Mouse (Mus musculus): ENCODE data around the gene Nsmce1. TPM values are rescaled to one million over a fixed set of nuclear protein-coding genes. Genes with fewer than 3 reads are reported as not detected.

Nsmce1 gene
- polyA plus RNA-seq, 1 experiment from 2014 or later = 119 TPM

- DNase-seq (ENCODE audit: low spot score) = no peak
- Histone ChIP-seq H3K4me3 (ENCODE audit: low read depth, low read length) (no peak overlapping the region), H3K4me2 (ENCODE audit: low read depth) (no peak overlapping the region), H3K9me3 (ENCODE audit: control insufficient read depth, low read length) (no peaks in the 10 kb centered on the region), H3K4me1 (ENCODE audit: control insufficient read depth, insufficient read depth, low read length) (no peaks in the 10 kb centered on the region), H3K36me3 (ENCODE audit: control insufficient read depth, insufficient read depth, low read length) (no peaks in the 10 kb centered on the region), H3K27me3 (ENCODE audit: control insufficient read depth, insufficient read depth, low read length) (no peaks in the 10 kb centered on the region), H3K9ac (ENCODE audit: low read length) (no peak overlapping the region), H3K27ac (ENCODE audit: low read depth, low read length) (no peak overlapping the region)
- no peak for ATAC-seq (ENCODE audit: insufficient read depth, low FRiP score, low TSS enrichment)
- WGBS = 44% methylated on average over 2 of the region's 2 CpGs
Measured at GRCm38 (mm10) chr7:125421911-125422310, 69.5 kb downstream of the Nsmce1 start.

GRCm38 (mm10) chr7:125420190-125420589, 71.2 kb downstream of the Nsmce1 start:
- 73% methylated on average over 2 of the region's 2 CpGs for WGBS
- peak; percentile 38 for DNase-seq (ENCODE audit: low spot score)
- no peak overlapping the region for H3K9ac ChIP-seq (ENCODE audit: low read length)

DNA sequence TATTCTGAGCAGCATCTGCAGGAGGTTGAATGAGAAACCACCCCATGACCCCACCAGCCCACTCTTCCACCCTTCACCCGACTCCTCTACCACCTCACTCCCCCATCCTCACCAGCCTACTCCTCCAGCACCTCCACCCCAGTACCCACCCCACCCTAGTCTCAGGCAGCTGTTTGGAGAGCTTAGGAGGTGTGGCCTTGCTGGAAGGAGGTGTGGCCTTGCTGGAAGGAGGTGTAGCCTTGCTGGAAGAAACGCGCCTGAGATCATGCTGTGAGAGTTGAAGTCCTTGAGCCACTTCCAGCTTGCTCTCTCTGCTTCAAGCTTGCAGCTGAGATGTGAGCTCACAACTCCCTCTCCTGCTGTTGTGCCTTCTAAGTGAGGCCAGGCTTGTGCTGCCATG, 73.0 kb downstream of the Nsmce1 start:
- Histone ChIP-seq H3K27me3 (ENCODE audit: control insufficient read depth, insufficient read depth, low read length) (no peaks in the 10 kb centered on the region), H3K4me3 (ENCODE audit: low read depth, low read length) (no peak overlapping the region), H3K27ac (ENCODE audit: low read depth, low read length) (no peak overlapping the region), H3K9me3 (ENCODE audit: control insufficient read depth, low read length) (no peaks in the 10 kb centered on the region), H3K4me2 (ENCODE audit: low read depth) (no peak overlapping the region), H3K4me1 (ENCODE audit: control insufficient read depth, insufficient read depth, low read length) (no peaks in the 10 kb centered on the region), H3K9ac (ENCODE audit: low read length) (no peak overlapping the region), H3K36me3 (ENCODE audit: control insufficient read depth, insufficient read depth, low read length) (no peaks in the 10 kb centered on the region)
- DNase-seq (ENCODE audit: low spot score) (no peak), ATAC-seq (ENCODE audit: insufficient read depth, low FRiP score, low TSS enrichment) (no peak; the same call in 1 of the 2 replicates)
- WGBS = 22% methylated on average over 3 of the region's 3 CpGs

More at GRCm38 (mm10) chr7:125420190-125420589, 71.2 kb downstream of the Nsmce1 start:
- H3K27me3 ChIP-seq (ENCODE audit: control insufficient read depth, insufficient read depth, low read length) = no peaks in the 10 kb centered on the region
- no peak overlapping the region for H3K4me3 ChIP-seq (ENCODE audit: low read depth, low read length)
- H3K9me3 ChIP-seq (ENCODE audit: control insufficient read depth, low read length) = no peaks in the 10 kb centered on the region
- H3K4me1 ChIP-seq (ENCODE audit: control insufficient read depth, insufficient read depth, low read length) = no peaks in the 10 kb centered on the region
- no peak for ATAC-seq (ENCODE audit: insufficient read depth, low FRiP score, low TSS enrichment)
- H3K4me2 ChIP-seq (ENCODE audit: low read depth) = no peak overlapping the region
- no peaks in the 10 kb centered on the region for H3K36me3 ChIP-seq (ENCODE audit: control insufficient read depth, insufficient read depth, low read length)
- H3K27ac ChIP-seq (ENCODE audit: low read depth, low read length) = no peak overlapping the region

Other genes with a start within 250 kb of the Nsmce1 start
- gene Kdm8, start 46.9 kb downstream of the Nsmce1 start, polyA plus RNA-seq (2014; fragmentation: Nextera tagmentation; extraction: Ambion mirVana) = 10.8 and 11.2 TPM in 2 replicates
- 3.3 and 4.5 TPM in 2 replicates for gene Il4ra, start 60.5 kb upstream of the Nsmce1 start, polyA plus RNA-seq (2014; fragmentation: Nextera tagmentation; extraction: Ambion mirVana)
- 0.25 and 0.42 TPM in 2 replicates for gene Il21r, start 111.8 kb upstream of the Nsmce1 start, polyA plus RNA-seq (2014; fragmentation: Nextera tagmentation; extraction: Ambion mirVana)
- 40.6 and 43.6 TPM in 2 replicates for gene Gtf3c1, start 216.2 kb upstream of the Nsmce1 start, polyA plus RNA-seq (2014; fragmentation: Nextera tagmentation; extraction: Ambion mirVana)
- gene D430042O09Rik, start 216.3 kb upstream of the Nsmce1 start, polyA plus RNA-seq (2014; fragmentation: Nextera tagmentation; extraction: Ambion mirVana) = 9.0 and 12.1 TPM in 2 replicates

Measured in neural tube, embryonic 11.5 days (tissue).